Mouse (Mus musculus) monocyte, adult 5-6 weeks (primary cell): ENCODE results near the gene Cdk5rap3. TPM values are rescaled to one million over a fixed set of nuclear protein-coding genes. Genes with fewer than 3 reads are reported as not detected.

Experiments
- ATAC-seq: fragments of 153-309, 156-312 bp; replicated peaks from 2 replicates; pipeline ENCODE4 v1.8.0; 2017; ENCODE audit warnings: mild to moderate bottlenecking; ENCODE audit not compliant: low TSS enrichment, insufficient number of reproducible peaks, severe bottlenecking, poor library complexity, low FRiP score
- total RNA-seq: library from RNA; stranded (forward); fragments of 200-1000, 200-491, 200-594 nt; gene quantifications from 3 replicates; pipeline ENCODE4 v1.2.3, GENCODE M21; 2017

The Cdk5rap3 gene
- total RNA-seq, 1 experiment from 2014 or later, result 38.4 TPM

GRCm38 (mm10) chr11:96873601-96874140 lies 42.6 kb downstream of the Cdk5rap3 start:
- ATAC-seq, result no peak

DNA sequence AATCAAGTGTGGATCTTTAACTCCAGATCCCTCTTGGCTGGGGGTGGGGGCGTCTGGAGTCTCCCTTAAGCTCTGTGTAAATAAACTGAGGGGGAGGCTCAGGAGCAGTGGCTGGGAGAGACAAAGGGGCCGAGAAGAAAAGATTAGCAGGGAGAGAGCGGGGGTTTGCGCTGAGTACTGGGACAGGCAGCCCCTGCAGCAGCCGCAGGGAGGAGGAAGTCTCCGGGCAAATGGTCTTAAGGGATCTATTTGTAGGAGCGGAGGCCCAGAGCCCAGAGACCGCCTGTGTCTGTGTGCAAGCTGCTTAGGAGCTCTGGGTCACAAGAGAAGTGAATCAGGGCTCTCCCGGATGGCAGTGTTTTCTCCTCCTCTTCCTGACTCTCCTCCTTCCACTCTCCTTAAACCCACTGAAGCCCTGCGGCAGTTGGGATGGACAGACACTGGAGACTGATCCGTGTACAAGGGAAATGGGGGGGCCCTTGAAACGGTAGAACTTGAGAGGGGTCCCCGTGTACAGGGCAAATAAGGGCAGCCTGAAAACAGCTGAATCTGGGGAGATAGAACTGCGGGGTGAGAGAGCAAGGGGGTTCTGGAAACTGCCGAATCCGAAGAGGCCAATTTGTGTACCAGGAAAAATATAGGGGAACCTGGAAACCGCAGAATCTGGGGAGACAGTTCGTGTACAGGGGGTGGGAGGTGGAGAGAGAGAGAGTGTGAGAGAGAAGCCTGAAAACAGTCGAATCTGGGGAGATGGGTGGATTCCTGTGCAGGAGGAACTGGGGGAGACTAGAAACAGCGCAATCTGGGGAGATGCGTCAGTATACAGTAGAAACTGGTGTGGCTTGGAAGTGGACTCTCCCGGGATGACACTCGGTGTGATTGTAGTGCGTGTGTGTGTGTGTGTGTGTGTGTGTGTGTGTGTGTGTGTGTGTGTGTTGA lies 43.6 kb downstream of the Cdk5rap3 start:
- ATAC-seq, result no peak

DNA sequence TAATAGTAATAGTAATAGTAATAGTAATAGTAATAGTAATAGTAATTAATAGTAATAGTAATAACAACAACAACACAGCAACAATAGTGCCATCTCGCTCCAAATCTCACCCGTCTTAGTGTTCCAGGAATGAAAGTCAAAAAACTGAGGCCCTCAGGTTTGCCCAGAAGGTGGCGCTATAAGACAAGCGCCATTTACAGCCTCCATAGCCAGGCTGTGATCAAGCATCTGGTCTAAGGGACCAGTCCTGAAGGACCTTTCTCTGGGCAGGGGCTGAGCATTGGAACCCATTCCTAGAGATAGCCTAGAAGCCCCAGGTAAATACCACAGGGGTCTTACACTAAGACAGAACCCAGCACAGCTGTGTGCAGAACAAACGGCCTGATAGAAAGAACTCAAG lies 49.1 kb downstream of the Cdk5rap3 start:
- ATAC-seq, result peak; percentile 76

GRCm38 (mm10) chr11:96863206-96863995 lies 52.9 kb downstream of the Cdk5rap3 start:
- no peak for ATAC-seq

DNA sequence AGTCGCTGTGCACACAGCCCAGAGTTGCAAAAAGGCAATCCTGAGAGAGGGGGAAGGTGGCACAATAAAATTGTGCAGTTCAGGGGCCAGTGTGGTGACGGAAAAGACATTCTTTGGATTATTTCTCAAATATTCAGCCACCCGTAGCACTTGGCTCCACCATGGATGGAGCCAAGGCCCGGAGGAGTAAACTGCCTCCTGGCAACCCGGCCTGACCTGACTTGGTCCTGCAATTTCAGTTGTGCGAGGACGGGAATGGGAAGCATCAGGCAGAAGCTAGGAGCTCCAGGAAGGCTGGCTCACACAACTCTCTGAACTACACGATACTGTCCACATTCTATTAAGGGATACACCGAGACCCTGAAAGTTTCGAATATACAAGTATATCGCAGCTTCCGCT lies 53.8 kb downstream of the Cdk5rap3 start:
- no peak for ATAC-seq

GRCm38 (mm10) chr11:96861878-96862289 lies 54.4 kb downstream of the Cdk5rap3 start:
- ATAC-seq, result peak; percentile 97

DNA sequence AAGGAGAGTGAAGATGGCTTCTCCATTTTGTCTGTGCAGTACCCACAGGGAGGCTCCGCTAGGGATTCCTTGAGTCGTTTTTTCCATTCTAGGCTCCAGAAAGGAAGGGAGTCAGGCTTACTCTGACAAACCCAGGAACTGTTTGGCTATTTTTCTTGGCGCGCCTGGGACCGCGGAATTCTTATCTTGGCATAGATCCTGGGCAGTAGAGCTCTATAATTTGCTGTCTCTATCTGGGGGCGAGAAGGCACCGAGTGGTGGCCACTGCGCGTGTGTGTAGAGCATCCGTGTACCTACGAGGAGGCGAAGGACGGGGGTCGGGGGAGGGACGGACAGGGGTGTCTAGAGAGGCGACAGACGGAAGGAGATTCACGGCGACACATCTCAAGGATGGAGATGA lies 54.9 kb downstream of the Cdk5rap3 start:
- no peak; the same call in 1 of the 2 replicates for ATAC-seq

- ATAC-seq, result peak; percentile 75
Measured at GRCm38 (mm10) chr11:96860564-96860963, 55.7 kb downstream of the Cdk5rap3 start.

- ATAC-seq, result no peak
Measured at GRCm38 (mm10) chr11:96859635-96860034, 56.7 kb downstream of the Cdk5rap3 start.

DNA sequence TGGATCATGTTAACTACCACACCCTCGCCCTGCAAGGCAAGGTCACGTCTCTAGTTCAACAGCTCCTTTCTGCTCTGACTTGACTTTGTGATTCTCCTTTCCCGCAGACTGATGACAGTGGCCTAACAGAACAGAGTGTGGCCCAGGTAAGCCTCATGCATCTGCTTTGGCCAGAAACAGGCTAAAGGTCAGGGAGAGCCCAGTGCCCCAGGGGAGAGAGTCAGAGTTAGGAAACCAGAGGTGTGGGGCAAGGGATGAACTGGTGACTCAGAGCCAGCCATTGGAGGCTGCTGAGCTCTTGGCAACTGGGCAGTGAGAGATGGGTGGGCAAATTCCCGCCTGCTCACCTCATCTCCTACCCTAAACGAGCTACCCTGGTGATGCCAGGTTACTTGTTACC lies 58.9 kb downstream of the Cdk5rap3 start:
- no peak for ATAC-seq

Other genes starting within 250 kb of the Cdk5rap3 start
- gene Snx11, start 138.9 kb downstream of the Cdk5rap3 start, total RNA-seq, result 40.6 to 60.6 TPM (median 40.8 TPM) in 3 replicates
- 31.6 to 66.7 TPM (median 54.0 TPM) in 3 replicates for gene Cbx1, start 127.4 kb downstream of the Cdk5rap3 start, total RNA-seq
- gene Nfe2l1, start 86.5 kb downstream of the Cdk5rap3 start, total RNA-seq, result 56.7 to 65.5 TPM (median 62.2 TPM) in 3 replicates
- gene Copz2, start 66.6 kb downstream of the Cdk5rap3 start, total RNA-seq, result 0.48 TPM in 1 of 3 replicates, not detected in the others
- gene Prr15l, start 11.6 kb upstream of the Cdk5rap3 start, total RNA-seq, result 0.29 TPM in 1 of 3 replicates, not detected in the others
- 18.3 to 23.7 TPM (median 20.6 TPM) in 3 replicates for gene Pnpo, start 27.5 kb upstream of the Cdk5rap3 start, total RNA-seq
- gene Sp2, start 66.5 kb upstream of the Cdk5rap3 start, total RNA-seq, result 4.2 to 7.6 TPM (median 7.1 TPM) in 3 replicates
- gene Sp6, start 96.9 kb upstream of the Cdk5rap3 start, total RNA-seq, result not detected in 3 replicates
- 2.3 to 3.2 TPM (median 2.9 TPM) in 3 replicates for gene Scrn2, start 113.4 kb upstream of the Cdk5rap3 start, total RNA-seq
- not detected in 3 replicates for gene Lrrc46, start 124.9 kb upstream of the Cdk5rap3 start, total RNA-seq
- gene Mrpl10, start 125.1 kb upstream of the Cdk5rap3 start, total RNA-seq, result 12.3 to 17.5 TPM (median 13.4 TPM) in 3 replicates
- 10.0 to 13.1 TPM (median 11.3 TPM) in 3 replicates for gene Osbpl7, start 134.1 kb upstream of the Cdk5rap3 start, total RNA-seq
- 25.3 to 119 TPM (median 30.9 TPM) in 3 replicates for gene Tbx21, start 198.8 kb upstream of the Cdk5rap3 start, total RNA-seq
- 23.2 to 34.3 TPM (median 24.7 TPM) in 3 replicates for gene Tbkbp1, start 235.0 kb upstream of the Cdk5rap3 start, total RNA-seq